Mouse (Mus musculus): ENCODE measurements around the gene Gatad2a.

GRCm38 (mm10) chr8:70012763-70013162 is 16.6 kb upstream of the Gatad2a start:
- TF ChIP-seq CTCF (IDR thresholded peaks at IDR 0.05; ENCODE audit: low read depth, low read length): no peak
- TF ChIP-seq POLR2A (IDR thresholded peaks at IDR 0.05; ENCODE audit: borderline replicate concordance, low read depth, low read length): no peak
